Mouse (Mus musculus) ZHBTc4 (cell line): ENCODE data around the gene Pkp4.

Source experiments
- DNase-seq: peaks from one replicate; pipeline ENCODE4 v3.0.0-alpha.2; 2011; ENCODE audit warnings: low read depth, low spot score

Gene Pkp4

DNA sequence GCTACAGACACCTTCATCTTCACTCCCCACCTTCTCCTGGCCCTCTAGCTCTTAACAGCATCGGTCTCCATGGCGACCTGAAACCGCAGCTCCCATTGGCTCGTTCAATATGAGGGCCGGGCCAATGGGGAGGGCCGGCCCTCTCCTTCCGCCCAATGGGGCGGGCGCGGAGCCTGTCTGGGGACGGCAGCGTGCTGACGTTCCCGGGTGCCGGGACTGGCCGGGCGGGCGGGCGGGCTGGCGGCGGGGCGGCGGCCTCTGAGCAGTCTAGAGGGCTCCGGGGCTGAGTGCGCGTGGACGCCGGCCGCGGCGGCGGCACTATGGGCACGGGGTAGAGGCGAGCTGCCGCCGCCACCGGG is at the start of gene Pkp4, which contains the start of gene Ccdc148:
TSS of gene Pkp4 (plus strand) at position 246 of the 359 bp plus-strand sequence.
TSS of gene Ccdc148 (minus strand) at position 79 of the 359 bp plus-strand sequence.
- peak; percentile 98 for DNase-seq

DNA sequence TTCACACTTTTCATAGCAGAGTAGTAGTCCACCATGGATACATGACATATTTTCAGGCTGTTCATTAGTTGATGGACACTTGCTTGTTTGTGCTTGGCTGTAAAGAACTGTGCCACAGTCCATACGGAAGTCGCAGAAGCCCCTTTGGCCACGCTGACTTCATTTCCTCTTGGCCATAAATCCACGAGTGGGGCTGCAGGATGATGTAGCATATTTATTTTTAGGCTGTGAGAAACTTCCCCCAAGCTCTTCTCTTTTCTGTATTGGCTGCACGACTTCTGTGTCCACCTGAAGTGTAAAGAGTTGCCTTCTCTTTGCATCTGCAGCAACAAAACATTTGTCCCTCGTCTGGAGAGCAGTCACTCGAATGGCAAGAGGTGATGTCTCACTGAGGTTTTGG is 31.6 kb upstream of the Pkp4 start:
- DNase-seq, result no peak

DNA sequence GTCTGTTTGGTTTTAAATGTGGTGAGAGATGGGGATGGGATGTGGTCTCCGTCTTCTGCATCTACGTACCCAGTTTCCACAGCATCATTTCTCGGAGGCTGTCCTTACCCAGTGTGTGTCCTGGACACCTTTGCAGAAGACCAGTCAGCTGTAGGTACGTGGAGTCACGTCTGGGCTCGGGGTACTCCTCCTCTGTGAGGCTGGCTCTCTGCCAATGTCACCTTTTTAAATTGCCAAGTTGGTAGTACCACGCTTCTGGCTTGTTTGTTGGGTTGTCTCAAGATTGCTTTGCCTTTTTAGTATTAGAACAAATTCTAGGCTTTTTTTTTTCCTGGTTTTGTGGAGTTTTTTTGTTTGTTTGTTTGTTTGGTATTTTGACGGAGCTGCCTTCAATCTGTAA is 30.8 kb upstream of the Pkp4 start:
- DNase-seq, result no peak

DNA sequence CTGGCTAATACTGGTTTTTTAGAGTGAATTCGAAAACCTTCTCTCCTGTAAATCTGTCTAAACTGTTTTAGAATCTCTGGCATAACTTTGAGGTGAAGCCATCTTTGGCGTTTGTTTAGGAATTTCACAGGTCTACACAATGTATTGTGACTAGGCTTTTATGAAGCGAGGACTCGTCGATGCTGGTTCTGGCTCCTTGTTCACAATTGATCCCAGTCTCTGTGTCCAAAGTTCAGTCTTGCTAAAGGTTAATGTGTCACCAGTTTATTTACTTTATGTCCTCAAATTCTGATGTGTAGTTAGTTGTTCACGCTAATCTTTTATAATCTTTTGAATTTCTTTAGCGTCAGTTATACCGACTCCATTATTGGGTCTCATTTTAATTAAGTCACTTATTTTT is 29.6 kb upstream of the Pkp4 start:
- no peak for DNase-seq

DNA sequence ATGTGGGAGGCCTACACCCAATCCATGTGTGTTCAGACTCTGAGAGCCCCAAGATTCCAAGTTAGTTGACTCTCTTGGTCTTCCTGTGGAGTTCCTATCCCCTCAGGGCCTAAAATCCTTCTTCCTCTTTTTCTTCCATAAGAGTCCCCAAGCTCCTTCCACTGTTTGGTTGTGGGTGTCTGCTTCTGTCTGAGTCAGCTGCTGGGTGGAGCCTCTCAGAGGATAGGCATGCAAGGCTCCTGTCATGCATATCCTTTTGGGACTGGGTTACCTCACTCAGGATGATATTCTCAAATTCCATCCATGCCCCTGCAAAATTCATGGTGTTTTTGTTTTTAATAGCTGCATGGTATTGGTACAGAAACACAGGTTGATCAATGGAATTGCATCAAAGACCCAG is 5.2 kb upstream of the Pkp4 start:
- DNase-seq, result no peak

DNA sequence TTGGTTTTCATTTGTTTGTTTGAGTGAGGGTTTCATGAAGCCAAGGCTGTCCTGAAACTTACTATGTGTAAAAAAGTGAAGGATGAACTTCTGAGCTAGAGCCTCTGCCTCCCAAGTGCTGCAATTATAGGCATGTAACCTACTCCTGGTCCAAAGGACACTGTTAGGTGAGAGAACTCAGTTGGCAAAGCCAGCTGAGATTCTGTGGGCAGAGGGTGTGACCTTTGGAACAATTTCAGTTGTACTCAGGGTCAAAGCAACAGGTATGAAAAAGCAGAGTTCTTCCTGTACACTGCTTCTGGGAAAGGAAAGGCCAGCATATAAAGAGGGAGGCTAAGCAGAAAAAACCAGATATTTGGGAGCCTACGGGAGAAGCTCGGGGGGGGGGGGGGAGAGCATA is 2.5 kb upstream of the Pkp4 start:
- no peak for DNase-seq

DNA sequence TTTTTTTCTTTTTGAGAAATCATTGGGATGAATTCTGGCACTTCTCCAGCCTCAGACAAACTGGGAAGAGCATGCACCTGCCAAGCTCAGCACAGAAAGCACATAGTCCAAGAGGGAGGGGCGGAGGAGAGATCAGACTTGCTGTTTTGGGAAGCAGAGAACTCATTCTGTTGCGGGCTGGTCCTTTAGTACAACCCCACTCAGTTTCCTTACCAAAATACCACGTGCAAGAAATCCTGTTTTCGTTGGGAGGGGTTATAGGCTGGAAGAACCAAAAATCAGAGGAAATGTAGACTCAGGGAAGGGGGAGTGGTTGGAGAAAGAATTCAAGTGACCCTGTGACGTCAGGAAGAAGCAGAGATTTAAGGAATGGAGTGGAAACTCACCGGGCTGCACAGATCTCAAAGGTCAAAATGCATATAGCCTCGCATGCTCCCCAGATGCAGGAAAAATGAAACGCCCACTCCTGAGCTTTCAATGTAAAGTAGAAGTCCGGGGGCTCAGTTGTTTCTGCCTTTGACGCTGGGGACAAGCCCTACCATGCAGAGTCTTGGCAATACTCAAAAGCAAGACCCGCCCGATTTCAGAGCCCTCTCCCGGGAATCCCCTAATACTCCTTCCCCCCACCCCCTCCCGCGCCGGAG is 567 bp upstream of the Pkp4 start:
- no peak for DNase-seq

DNA sequence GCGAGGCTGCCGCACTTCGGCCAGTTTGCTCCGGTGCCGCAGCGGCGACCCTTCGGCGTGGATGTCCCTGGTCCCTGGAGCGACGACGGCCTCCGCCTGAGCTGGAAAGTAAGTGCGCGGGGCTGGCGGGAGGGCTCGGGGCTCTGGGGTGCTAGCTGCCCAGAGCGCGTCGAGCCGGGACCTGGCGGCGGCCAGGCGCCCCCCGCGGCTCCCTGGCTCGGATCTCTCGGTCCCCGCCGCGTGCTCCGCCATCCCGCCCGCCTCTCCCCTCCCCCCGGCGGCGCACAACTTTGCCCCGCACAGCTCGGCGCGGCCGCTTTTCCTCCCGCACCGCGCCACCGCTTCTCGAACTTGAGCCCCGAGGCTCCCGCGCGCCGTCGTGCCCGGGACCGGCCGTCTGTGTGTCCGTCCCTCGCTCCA is 381 bp downstream of the Pkp4 start:
- no peak for DNase-seq

DNA sequence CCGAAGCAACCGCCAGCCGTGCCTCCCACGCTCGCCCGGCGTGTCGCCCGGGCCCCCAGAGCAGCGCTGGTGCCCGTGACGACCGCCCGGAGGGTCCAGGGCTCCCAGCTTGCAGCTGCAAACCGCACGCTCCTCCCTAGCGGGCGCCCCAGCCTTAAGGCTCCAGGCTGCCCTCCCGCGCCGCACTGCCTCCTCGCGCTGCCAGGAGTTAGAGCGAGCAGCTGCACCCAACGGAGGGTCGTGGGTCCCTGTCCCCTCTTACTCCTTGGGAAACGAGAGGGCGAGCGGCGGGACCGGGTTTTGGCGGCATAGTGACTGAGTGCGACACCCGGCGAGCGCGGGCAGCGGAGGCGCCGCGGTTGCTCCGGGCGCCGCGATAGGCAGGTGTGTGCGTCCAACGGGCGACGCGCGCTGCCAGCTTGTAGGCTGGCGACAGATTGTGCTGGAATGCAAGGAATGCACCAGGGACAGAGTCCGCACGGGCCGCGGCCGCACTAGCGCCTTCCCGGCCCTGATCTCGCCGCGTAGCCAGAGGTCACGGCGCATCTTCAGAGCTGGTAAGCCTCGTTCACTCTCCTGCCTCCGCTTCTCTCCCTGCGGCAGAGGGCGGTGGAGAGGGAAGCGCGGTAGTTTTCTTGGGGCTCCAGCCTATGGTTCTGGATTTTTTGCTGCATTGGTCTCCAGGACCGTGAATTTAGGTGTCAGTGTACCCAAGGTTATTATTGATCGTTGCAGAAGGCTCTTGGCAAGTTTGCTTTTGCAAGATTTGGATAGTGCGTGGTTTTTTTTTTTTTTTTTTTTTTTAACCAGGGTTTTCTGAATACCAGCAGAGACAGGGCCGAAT is 1.0 kb downstream of the Pkp4 start:
- DNase-seq, result peak; percentile 94

DNA sequence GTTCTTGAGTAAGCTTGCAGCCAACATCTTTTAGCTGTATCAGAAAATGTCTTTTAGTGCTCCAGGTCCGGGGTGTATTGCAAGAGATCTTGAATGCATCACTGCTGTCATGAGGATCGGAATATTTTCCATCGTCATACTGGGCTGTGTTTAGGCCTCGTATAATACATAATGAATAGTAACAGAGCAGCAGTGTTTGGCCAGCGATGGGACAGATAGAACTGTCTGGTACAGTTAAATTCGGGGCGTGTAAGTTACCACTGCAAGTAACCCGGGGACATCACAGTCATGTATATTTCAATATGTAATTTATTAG is 1.6 kb downstream of the Pkp4 start:
- no peak for DNase-seq

DNA sequence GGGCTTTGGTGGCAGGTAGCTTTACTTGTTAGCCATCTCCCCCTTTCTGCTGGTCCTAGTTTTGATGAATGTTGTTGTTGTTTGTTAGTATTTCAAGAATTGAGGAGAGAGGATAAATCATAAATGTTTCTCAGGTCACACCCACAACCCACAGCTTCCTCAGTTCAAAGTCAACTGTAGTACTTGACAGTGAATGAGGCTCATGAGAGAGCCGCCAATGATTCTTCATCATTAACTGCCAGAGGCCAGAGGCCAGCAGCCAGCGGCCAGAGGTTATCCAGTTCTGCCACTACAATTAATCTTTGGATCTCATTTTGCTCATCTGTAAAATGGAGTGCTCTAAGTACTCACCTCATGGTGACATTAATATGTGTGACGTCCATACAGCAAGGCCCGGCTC is 6.3 kb downstream of the Pkp4 start:
- no peak for DNase-seq

DNA sequence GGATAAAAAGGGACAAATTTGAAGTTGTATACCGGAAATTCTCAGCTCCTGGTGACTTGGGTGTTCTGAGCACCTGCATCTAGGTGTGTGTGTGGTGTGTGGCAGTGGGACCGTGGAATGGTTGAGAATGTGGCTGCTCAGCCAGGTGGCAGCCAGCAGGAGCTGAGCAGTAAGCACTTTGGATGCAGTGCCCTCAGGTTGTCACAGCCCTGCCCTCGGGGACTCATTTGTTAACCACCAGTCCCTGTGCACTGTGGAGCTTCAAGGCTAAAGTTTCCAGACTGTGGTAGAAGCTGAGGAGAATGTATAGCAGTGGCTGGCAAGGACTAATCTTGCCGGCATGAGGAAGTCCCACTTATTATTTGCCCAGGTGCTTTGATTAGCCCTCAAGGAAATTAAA is 7.2 kb downstream of the Pkp4 start:
- no peak for DNase-seq

DNA sequence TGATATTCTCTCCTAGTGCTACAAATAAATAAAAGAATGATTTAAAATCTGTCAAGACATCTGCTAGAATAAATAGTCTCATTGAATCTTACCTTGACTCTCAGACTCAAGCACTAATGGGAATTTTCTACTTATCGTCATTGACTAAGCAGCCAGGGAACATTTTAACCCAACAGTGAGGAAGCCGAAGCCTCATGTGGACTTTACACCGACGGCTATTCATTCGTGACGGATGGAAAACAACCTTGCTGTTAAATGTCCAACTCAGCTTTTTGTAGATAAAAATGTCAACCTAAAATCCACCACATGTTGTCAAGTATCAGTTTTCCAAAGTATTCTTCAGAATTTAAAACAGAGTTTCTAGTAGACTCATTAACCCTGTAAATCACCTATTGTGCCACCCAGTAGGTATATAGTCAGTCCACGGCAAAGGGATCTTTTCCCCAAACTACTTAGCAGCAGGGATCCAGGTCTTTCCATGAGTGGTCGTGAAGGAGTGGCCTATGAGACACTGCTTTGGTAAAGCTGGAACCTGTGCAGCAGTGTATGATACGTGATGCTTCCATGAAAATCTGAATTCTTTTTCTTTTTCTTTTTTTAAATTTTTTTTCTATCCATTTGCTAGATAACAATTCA is 9.0 kb downstream of the Pkp4 start:
- DNase-seq, result no peak

DNA sequence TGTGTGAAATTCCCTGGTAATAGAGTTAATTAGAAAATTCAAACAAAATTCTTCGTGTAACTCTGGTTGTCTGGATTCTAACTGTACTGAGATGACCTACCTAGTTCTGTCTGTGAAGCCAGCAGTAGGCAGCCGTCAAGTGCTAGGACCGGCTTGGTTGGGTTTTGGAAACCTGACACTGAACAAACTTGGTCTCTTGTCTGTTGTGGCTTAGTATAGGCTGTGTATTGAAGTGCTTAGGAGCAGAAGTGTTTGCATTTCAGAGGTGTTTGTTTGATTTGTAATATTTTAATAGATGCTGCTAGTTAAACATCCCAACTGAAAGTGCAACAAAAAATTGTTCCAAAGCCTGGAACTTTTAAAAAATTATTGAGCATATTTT is 9.5 kb downstream of the Pkp4 start:
- DNase-seq, result no peak

DNA sequence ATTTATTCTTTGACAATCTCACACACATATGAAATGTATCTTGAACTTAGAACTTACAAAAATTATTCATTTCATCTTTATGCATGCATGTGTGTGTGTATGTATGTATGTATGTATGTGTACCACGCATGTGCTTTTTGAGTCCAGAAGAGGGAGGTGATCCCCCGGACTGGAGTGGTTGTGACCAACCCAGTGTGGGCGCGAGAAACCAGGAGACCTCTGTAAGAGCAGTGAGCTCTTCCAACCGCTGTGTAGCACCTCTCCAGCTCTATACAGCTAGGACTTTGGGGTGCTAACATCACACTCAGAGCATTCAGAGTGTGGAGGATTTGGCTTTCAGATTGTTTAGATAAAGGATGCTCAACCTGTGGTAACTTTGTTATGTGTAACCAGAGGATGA is 9.9 kb downstream of the Pkp4 start:
- DNase-seq, result no peak

DNA sequence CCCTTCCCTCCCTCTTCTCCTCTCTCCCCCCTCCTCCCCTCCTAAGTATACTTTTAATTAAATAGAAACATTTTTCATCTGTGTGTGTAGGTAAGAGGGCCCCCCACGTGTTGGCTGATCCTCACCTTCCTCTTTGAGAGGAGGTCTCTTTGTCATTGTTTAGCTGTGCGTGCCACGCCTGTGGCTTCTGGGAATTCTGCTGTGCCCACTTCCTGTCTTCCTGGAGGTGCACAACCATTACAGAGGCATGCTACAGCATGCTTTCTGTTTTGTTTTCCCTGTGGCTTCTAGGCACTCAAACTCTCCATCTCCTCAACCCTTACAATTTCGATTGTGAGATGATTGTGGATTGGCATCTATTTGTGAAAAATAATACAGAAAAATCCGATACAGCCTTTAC is 10.9 kb downstream of the Pkp4 start:
- DNase-seq, result peak; percentile 57

DNA sequence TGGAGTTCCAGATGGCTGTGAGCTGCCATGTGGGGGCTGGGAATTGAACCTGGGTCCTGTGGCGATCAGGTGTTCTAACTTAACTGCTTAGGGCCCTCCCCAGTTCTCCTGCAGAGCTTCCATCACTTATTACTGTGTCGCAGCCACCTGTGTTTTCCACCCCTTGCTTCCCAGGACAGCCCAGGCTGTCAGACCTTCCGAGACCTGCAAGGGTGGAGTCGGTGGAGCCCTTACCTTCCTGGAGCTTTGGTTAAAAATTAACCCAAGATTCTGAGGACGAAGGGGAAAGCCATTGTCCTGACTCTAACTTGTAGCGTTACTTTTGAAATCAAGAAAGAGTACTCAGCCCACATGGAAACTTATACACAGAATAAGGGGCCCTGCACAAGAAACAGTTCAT is 15.3 kb downstream of the Pkp4 start:
- DNase-seq, result no peak

DNA sequence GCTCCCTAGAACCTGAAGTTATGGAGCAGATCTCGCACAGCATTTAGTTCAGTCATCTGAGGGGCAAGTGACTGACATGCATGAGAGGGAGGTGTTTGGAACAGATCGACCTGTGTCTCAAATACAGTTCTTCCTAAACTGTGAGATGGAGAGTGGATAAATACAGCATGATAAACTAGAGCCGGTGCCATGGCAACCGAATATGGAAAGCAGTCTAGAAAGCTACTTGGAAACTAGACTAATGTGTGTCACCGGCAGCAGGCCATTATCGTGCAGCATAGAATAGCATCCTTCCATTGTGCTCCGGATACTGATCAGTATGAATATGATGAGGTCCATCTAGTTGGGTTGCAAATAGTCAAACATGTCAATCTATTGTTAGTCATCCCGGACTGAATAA is 17.5 kb downstream of the Pkp4 start:
- DNase-seq, result no peak

DNA sequence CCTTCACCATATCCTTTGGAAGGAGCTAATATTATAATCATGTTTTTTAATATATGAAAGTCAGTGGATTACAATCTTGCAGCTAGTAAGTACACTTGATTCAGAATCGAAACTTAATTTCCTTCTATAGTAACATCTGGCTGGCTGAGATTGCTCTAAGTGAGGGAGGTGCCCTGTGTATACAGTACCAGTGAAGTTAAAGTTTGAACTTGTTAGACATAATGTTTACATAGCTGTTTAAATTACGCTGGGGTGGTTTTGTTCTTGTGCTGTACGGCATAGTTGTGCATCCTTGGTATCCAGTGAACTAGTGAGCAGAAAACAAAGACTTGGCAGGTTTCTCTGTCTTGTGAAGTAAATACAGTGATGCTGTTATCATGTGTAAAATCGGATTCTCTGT is 18.3 kb downstream of the Pkp4 start:
- DNase-seq, result no peak

DNA sequence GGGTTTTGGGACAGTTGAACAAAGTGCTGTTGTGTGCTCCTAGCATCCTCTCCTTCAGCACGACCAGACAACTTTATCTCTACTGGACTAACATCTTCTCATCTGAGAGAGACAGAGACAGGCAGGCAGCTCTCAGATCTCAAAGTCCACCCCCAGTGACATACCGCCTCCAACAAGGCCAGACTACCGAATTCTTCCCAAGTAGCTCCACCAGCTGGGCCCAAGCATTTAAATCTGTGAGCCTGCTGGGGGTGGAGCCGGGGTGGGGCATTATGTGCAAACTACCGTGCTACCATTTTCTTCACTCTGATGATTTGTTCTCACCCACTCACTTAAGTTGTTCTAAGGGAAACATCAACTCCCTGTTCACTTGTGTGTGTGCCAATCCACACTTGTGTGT is 18.8 kb downstream of the Pkp4 start:
- DNase-seq, result peak; percentile 68

DNA sequence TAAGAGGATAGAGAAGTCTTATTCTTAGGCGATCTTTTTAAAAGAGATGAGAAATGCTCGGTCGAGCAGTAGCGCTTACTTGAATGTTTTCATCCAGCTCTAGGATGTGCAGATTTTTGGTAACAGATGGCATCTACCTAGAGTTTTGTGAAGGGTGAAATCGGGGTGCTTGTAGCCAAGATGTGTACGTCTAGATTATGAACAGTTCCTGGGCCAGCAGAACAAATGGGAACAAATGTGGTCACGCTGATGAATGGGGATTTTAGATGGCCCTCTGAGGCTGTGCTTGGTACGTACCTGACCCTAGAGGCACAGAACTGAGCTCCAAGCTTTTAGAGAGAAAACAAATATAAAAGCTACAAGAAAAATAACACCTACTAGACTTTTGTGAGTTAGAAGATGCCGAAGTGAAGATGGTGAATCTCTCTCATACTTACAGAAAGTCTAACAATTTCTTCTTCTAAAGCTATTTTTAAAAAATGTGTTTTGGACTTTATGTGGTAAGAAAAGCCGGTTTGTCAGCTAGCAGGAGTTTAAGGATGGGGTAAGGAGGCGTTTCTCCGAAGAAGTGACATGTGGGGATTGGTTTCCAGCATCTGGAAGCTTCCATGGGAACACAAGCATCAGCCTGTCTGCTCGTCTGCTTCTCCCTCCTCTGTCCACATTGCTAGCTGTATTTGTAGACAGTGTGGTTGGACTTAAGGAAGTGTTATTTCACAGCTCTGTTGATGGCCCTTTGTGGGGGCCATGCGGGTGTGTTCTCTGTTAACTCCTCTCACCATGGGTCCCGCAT is 20.9 kb downstream of the Pkp4 start:
- DNase-seq, result no peak

DNA sequence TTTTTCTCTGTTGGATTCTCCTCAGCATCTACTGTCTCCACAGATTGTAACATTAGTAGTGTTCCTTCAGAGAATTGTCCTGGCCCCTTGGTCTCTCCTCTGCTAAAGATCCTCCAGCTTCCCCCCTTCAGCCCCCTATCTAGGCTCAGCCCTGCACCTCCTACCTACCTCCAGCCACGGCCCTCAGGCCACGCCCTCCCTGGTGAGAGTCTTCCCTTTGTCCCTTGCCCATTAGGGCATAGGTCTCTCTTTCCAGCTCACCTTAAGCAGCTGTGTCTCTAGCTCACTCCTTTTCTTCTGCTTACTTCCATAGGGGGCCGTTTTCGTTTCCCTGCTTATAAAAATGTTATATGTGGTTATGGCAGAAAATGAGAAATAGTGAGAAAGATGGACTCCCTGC is 22.9 kb downstream of the Pkp4 start:
- DNase-seq, result peak; percentile 22
